Mouse (Mus musculus) testis, adult 2 months (tissue): ENCODE results near the gene E2f4.

Experiments
- CTCF ChIP-seq: fragments of 200-500 bp; IDR thresholded peaks from 2 replicates; pipeline ENCODE4 v1.5.1; 2012; ENCODE audit warnings: low read depth, mild to moderate bottlenecking, inconsistent platforms, low read length, moderate library complexity; ENCODE audit not compliant: control insufficient read depth, insufficient read depth, insufficient replicate concordance
- POLR2A ChIP-seq: fragments of 200-500 bp; IDR thresholded peaks from 2 replicates; pipeline ENCODE4 v1.6.1; 2012; ENCODE audit warnings: low read depth, mild to moderate bottlenecking, inconsistent platforms, low read length, moderate library complexity; ENCODE audit not compliant: control insufficient read depth

GRCm38 (mm10) chr8:105306146-105306691, 8.8 kb downstream of the E2f4 start:
- TF ChIP-seq POLR2A (no peak), CTCF (no peak)
